Mouse (Mus musculus): ENCODE results near the gene Sema4d. TPM values are rescaled to one million over a fixed set of nuclear protein-coding genes. Genes with fewer than 3 reads are reported as not detected.

Gene Sema4d
- polyA plus RNA-seq, 1 experiment = 3.1 TPM

DNA sequence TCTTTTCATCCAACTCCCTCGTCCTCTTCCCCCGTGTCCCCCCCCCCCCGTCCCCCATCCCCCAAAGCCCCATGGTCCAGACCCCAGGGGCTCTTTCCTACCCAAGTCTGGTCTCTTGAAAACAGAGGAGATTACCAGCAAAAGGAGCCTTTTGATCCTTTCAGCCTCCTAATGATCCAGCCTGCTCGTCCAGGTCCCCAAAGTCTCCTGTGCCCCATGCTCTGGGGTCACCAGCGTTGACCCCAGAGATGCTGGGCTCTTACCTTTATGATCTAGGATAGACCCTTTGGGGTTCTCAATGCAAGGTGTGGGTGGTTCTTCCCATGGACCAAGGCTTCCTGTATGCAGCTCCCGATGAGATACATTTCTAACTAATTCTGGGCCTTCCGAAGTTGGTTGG is 401 bp upstream of the Sema4d start:
- Histone ChIP-seq H3K4me1 (ENCODE audit: control insufficient read depth, insufficient read depth, low read length) (no peaks in the 10 kb centered on the region), H3K4me3 (ENCODE audit: insufficient read depth, low read length) (no peak overlapping the region), H3K27ac (ENCODE audit: insufficient read depth, low read length) (no peak overlapping the region)
- TF ChIP-seq CTCF (IDR thresholded peaks at IDR 0.05; ENCODE audit: borderline replicate concordance, insufficient read depth, low read length) (no peak), POLR2A (IDR thresholded peaks at IDR 0.05; ENCODE audit: low read depth, low read length) (no peak)

DNA sequence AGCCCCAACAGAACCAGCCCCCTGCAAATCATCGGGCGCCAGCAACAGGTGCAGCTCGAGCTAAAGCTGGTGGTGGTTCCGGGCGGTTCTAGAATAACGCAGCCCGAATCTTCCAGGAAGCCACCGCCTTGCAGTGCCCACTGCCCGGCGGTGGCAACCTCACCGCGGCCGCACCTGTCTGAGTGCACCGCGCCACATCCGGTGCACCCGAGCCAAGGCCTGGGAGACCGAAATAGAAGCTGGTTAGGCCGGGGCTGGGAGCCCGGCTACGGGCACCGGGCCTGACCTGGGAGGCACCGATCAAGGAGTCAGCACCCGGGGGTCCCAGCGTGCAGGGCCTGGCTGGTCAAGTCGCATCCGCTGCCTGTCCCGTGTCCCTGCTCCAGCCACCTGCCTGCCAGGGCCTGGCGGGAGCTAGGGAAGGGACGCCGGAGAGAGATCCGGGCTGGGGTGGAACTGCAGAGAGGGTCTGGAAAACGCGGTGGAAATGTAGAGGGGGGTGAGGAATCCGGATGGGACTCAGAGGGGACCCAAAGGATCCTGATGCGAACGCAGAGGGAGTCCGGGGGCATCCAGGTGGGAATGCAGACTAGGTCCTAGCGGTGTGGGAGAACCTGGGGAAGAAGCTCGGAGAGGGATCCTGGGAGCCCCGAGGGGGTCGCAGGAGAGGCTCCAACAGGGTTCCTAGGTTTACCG is 670 bp downstream of the Sema4d start:
- no peak for TF ChIP-seq CTCF (IDR thresholded peaks at IDR 0.05; ENCODE audit: borderline replicate concordance, insufficient read depth, low read length)
- no peak for TF ChIP-seq POLR2A (IDR thresholded peaks at IDR 0.05; ENCODE audit: low read depth, low read length)
- Histone ChIP-seq H3K4me3 (ENCODE audit: insufficient read depth, low read length) (peak overlapping the region; percentile 55), H3K4me1 (ENCODE audit: control insufficient read depth, insufficient read depth, low read length) (no peaks in the 10 kb centered on the region), H3K27ac (ENCODE audit: insufficient read depth, low read length) (no peak overlapping the region)

DNA sequence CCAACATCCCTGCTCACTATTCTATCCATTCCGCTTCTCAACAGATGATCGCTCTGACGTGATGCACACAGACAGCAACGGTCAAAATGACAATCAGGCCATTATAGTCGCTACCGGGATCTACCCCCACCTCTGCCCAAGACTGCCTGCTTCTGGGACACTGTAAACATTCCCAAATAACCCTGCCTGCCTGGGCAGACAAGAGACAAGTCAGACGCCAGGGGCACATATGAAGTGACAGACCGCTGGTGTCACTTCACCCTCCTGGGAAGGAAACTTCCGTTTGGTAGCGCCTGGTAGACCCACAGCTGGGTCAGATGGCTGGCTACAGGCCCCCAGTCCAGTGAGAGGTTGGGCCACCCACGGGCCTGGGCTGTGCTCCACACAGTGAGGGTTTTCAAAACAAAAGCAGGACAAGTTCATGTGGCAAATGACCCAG is 1.4 kb downstream of the Sema4d start:
- Histone ChIP-seq H3K4me1 (ENCODE audit: control insufficient read depth, insufficient read depth, low read length) (no peaks in the 10 kb centered on the region), H3K27ac (ENCODE audit: insufficient read depth, low read length) (no peak overlapping the region), H3K4me3 (ENCODE audit: insufficient read depth, low read length) (no peak overlapping the region)
- TF ChIP-seq CTCF (IDR thresholded peaks at IDR 0.05; ENCODE audit: borderline replicate concordance, insufficient read depth, low read length) (no peak), POLR2A (IDR thresholded peaks at IDR 0.05; ENCODE audit: low read depth, low read length) (no peak)

DNA sequence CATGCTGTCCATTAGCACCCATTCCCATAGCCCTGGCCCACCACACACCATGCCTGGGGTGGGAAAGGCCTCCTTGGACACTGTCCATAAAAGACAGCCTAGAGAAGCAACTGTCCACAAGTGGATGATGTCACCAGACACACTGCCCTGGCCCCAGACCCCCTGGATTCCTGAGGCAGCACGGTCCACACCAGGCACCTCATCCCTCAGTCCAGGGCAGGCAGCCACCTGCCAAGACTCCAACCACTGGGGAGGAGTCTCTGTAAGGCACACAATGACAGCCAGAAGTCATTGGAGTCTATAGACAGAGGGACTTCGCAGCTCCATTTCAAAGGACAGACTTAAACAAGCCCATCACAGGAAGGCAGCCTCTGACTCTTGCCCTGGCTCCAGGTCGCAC is 1.9 kb downstream of the Sema4d start:
- Histone ChIP-seq H3K4me3 (ENCODE audit: insufficient read depth, low read length) (no peak overlapping the region), H3K4me1 (ENCODE audit: control insufficient read depth, insufficient read depth, low read length) (no peaks in the 10 kb centered on the region), H3K27ac (ENCODE audit: insufficient read depth, low read length) (no peak overlapping the region)
- TF ChIP-seq CTCF (IDR thresholded peaks at IDR 0.05; ENCODE audit: borderline replicate concordance, insufficient read depth, low read length) (no peak), POLR2A (IDR thresholded peaks at IDR 0.05; ENCODE audit: low read depth, low read length) (no peak)

DNA sequence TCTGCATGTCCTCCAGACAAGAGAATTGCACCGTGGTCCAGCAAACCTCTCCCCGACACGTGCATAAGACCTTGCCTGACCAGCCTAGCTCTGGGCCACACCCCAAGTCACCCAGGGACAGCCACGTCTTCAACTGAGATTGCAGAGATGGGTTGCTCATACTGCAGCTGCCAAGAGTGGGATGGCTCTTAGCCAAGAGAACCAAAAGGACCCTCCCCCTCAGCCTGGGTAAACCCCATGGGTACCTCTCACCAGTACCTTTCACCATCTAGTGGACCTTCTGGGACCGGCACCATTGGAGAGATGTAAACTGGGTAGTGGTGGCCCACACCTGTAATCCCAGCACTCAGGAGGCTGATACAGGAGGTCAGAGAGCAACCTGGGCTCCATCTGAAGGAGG is 2.8 kb downstream of the Sema4d start:
- Histone ChIP-seq H3K4me3 (ENCODE audit: insufficient read depth, low read length) (no peak overlapping the region), H3K4me1 (ENCODE audit: control insufficient read depth, insufficient read depth, low read length) (no peaks in the 10 kb centered on the region), H3K27ac (ENCODE audit: insufficient read depth, low read length) (no peak overlapping the region)
- no peak for TF ChIP-seq CTCF (IDR thresholded peaks at IDR 0.05; ENCODE audit: borderline replicate concordance, insufficient read depth, low read length)
- TF ChIP-seq POLR2A (IDR thresholded peaks at IDR 0.05; ENCODE audit: low read depth, low read length) = no peak

DNA sequence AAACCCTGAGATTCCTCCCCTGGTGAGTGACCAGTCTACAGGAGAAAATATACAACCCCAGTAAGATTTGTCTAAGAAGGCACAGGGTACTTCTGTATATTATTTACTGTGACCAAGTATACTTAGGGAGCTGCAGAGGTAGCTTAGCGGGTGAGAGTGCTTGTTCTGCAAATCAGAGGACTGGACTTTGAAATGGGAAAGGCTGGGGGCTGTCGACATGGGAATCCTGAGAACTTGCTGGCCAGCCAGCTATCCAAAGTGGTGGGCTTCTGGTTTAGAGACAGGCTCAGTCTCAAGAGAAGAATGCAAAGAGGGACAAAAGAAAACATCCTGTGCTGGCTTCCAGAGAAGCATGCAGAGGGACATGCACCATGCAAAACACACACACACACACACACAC is 5.7 kb downstream of the Sema4d start:
- TF ChIP-seq POLR2A (IDR thresholded peaks at IDR 0.05; ENCODE audit: low read depth, low read length) (no peak), CTCF (IDR thresholded peaks at IDR 0.05; ENCODE audit: borderline replicate concordance, insufficient read depth, low read length) (no peak)
- Histone ChIP-seq H3K4me1 (ENCODE audit: control insufficient read depth, insufficient read depth, low read length) (no peaks in the 10 kb centered on the region), H3K27ac (ENCODE audit: insufficient read depth, low read length) (no peak overlapping the region), H3K4me3 (ENCODE audit: insufficient read depth, low read length) (no peak overlapping the region)

DNA sequence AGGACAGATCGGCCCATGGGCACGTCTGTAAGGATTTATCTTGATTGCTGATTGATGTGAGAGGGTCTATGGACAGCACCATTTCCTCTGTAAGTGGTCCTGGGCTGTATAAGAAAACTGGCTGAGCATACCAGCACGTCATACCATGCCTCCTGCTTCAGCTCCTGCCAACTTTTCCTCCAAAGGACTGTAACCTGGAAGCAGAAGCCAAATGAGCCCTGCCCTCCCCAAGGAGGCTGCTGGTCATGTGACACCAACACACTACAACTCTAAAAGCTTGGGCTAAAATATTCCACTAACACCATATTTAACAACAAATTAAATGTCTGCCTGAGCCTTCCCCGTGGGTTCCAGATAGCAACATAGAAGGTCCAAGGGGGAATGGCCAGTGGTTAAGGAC is 6.9 kb downstream of the Sema4d start:
- TF ChIP-seq CTCF (IDR thresholded peaks at IDR 0.05; ENCODE audit: borderline replicate concordance, insufficient read depth, low read length) = no peak
- TF ChIP-seq POLR2A (IDR thresholded peaks at IDR 0.05; ENCODE audit: low read depth, low read length) = no peak

DNA sequence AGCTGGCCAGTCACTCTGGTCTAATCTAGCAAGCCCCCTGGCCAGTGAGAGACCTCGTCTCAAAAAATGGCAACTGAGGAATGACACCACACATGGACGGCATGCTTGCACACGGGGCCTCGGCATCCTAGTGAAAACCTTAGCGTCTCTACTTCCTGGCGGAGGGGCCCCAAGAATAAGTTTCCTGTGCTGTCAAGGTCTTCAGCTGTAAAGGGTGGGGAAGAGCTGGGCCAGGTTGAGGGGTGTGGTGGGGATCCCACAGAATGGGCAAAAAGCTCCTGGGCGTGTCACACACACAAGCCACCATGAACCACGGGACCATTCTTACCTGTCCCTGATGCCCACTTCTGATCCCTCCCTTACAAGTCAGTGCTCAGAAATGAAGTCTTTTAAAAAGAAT is 9.1 kb downstream of the Sema4d start:
- Histone ChIP-seq H3K4me1 (ENCODE audit: control insufficient read depth, insufficient read depth, low read length) (no peaks in the 10 kb centered on the region), H3K4me3 (ENCODE audit: insufficient read depth, low read length) (no peak overlapping the region), H3K27ac (ENCODE audit: insufficient read depth, low read length) (no peak overlapping the region)
- no peak for TF ChIP-seq CTCF (IDR thresholded peaks at IDR 0.05; ENCODE audit: borderline replicate concordance, insufficient read depth, low read length)
- no peak for TF ChIP-seq POLR2A (IDR thresholded peaks at IDR 0.05; ENCODE audit: low read depth, low read length)

More for the DNA sequence above, 6.9 kb downstream of the Sema4d start:
- no peak overlapping the region for H3K4me3 ChIP-seq (ENCODE audit: insufficient read depth, low read length)
- H3K27ac ChIP-seq (ENCODE audit: insufficient read depth, low read length) = no peak overlapping the region
- H3K4me1 ChIP-seq (ENCODE audit: control insufficient read depth, insufficient read depth, low read length) = no peaks in the 10 kb centered on the region

DNA sequence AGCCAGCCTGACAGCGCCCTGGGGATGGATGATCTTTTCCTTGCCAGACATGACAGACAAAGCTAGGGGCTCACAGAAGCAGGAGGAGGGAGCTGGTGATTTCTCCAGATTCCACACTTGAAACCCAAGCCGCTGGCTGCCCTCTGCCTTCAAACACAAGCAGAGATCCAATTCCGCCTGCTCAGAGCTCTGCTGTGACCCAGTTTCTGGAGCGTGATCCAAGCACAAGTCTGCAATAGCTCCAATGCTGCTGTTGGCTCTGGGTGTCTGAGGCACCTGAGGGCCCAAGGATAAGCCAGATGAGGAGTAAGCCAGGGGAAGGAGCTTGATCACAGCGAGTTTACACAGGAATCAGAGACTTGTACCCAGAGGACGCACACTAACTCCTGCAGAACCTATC is 9.7 kb downstream of the Sema4d start:
- H3K4me1 ChIP-seq (ENCODE audit: control insufficient read depth, insufficient read depth, low read length) = no peaks in the 10 kb centered on the region
- no peak overlapping the region for H3K27ac ChIP-seq (ENCODE audit: insufficient read depth, low read length)
- no peak for TF ChIP-seq CTCF (IDR thresholded peaks at IDR 0.05; ENCODE audit: borderline replicate concordance, insufficient read depth, low read length)
- no peak for TF ChIP-seq POLR2A (IDR thresholded peaks at IDR 0.05; ENCODE audit: low read depth, low read length)
- H3K4me3 ChIP-seq (ENCODE audit: insufficient read depth, low read length) = no peak overlapping the region

DNA sequence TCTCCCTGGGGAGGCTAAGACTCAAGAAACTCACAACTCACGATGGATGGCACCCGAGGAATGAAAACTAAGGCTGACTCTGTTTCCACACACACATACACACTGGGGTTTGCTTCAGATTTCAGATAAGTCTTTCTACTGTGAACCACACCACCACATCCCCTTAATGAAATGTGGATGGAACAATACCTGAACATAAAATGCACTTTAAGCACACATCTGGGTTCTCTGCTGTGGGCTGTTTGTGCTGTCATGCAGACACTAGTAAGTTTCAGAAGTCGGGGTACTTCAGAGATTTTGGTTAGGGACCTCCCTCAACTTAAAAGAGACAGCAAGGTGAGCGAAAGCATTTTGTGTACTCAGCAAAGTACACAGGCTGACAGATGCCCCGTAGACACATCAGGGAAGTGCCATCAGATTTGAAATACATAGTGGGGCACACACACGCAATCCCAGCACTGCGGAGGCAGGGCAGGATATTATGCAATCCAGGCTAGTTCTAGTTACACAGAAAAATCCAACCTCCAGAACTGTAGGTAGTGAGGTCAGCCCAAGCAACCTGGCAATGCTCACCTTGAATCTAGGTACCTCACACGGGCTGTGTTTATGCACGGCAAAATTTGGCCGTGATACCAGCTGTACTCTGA is 12.9 kb downstream of the Sema4d start:
- TF ChIP-seq CTCF (IDR thresholded peaks at IDR 0.05; ENCODE audit: borderline replicate concordance, insufficient read depth, low read length) (no peak), POLR2A (IDR thresholded peaks at IDR 0.05; ENCODE audit: low read depth, low read length) (no peak)
- Histone ChIP-seq H3K27ac (ENCODE audit: insufficient read depth, low read length) (no peak overlapping the region), H3K4me1 (ENCODE audit: control insufficient read depth, insufficient read depth, low read length) (no peaks in the 10 kb centered on the region), H3K4me3 (ENCODE audit: insufficient read depth, low read length) (no peak overlapping the region)
